Mouse (Mus musculus): ENCODE measurements around the gene Rac1.

DNA sequence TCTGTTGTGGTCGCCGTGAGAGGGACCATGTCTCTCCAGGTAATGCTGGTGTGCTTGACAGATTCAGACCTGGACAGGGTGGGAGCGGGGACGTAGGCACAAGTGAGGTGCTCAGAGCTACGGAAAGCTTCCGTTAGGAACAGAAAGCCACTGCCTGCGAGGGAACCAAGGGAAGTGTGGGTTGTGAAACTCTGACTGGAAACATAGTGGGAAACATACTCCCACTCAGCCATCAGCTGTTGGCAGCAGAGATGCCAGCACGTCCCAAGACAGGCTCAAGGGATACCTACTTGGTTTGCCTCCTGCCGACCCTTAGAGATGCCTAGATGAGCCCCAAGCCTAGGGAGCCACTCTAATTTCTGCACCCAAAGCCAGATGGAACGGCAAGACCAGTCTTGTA is 40.6 kb downstream of the Rac1 start:
- TF ChIP-seq CTCF (conservative IDR thresholded peaks at IDR 0.05; ENCODE audit: low read length), result no peak
- no peak for TF ChIP-seq POU5F1 (IDR thresholded peaks at IDR 0.05; ENCODE audit: borderline replicate concordance, low read length)
- no peak for TF ChIP-seq NANOG (IDR thresholded peaks at IDR 0.05; ENCODE audit: borderline replicate concordance, low read length)

Measured in E14TG2a.4 (cell line).